Mouse (Mus musculus) heart, adult 9 months (tissue): ENCODE results near the gene Pfn3.

Source experiments
- DNase-seq, 2 experiments: peaks; one replicate each; pipeline ENCODE4 v3.0.0; 2022; ENCODE audit warnings: low spot score in 2 of 2

Pfn3 gene

DNA sequence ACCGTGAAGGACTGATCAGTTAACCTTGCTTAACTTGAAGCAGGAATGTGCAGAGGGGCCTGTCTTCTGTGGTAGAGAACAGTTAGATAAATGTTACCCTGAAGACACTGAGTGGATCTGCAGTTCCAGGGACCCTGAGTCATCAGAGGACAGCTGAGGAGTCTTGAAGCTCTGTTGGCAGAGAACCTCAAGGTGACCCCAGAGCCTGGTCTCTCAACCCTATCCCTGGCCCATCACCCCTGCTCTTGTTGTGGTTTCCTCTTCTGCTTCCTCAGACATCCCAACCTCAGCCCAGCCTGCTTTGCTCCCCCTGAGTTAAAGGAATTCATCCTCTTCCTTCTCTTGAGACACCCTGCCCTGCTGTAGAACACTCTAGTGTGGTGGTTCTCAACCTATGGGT is 16.9 kb downstream of the Pfn3 start, which contains the start of gene Slc34a1:
Gene Slc34a1, plus strand, starts transcription at position 100 of the 400 bp plus-strand sequence.
- no peak for DNase-seq

DNA sequence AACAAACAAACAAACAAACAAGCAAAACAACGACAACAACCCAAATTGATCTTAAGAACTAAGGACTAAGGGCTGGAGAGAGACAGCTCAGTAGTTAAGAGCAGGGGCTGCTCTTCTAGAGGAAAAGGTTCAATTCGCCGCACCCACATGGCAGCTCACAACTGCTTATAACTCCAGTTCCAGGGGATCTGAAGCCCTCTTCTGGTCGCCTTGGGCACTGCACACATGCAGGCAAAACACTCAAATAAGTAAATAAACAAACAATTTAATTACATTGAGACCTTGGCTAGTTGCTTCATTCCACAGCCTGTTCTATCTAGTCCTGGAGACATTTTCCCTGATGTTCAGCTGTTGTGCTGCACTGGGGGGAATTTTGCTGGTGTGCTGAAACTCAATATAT is 22.1 kb downstream of the Pfn3 start:
- no peak for DNase-seq

DNA sequence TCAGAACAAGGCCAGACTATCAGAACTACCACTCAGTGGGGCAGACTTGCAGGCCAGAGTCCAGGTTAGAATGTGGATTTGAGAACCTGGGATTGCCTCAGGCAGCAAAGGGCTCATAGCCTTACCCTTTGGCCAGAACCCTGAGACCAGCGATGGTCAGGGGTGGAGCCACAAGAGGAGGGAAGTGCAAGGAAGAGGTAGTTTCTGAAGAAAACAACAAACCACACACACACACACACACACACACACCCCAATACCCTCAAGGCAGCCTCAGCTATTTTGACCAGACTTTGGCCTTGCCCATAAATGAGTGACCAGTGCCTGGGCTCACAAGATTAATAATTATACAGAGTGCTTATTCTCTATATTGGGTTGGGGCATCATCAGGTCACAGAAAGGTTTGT is 23.4 kb downstream of the Pfn3 start:
- DNase-seq: no peak

DNA sequence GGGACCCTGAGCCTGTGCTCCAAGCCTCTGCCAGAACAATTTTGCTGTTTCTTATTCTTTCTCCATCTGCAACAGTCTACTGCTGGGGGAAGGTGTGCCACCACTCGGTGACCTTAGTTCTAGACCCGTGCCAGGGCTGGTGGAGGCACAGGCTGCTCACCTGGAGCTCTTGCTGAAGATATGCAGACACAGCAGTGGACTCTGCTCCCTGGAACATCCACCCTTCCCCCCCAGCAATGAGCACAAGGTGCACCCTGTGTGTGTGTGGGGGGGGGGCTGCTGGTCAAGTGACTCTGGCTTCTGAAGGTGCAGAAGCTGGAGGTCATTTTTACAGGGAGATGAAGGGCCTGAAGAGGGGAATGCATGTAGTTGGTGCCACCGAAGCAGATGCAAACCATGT is 24.4 kb downstream of the Pfn3 start:
- no peak for DNase-seq

DNA sequence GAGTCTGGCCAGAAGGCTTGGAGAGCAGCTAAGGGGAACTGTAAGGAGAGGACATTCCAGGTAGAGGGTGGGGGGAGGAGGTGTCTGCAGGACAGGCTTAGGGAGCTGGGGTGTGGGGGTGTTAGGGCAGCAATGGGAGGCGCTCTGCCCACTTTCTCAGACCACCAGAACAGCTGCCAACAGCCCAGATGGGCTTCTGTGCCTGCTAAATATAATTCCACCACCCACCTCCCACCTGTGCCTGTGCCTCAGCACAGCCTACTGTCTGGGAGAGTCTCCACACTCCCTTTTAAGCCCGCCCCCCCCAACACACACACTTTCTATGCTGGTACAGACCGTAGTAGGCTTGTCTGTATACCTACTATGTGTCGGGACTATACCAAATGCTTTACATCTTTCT is 33.2 kb downstream of the Pfn3 start:
- no peak for DNase-seq

DNA sequence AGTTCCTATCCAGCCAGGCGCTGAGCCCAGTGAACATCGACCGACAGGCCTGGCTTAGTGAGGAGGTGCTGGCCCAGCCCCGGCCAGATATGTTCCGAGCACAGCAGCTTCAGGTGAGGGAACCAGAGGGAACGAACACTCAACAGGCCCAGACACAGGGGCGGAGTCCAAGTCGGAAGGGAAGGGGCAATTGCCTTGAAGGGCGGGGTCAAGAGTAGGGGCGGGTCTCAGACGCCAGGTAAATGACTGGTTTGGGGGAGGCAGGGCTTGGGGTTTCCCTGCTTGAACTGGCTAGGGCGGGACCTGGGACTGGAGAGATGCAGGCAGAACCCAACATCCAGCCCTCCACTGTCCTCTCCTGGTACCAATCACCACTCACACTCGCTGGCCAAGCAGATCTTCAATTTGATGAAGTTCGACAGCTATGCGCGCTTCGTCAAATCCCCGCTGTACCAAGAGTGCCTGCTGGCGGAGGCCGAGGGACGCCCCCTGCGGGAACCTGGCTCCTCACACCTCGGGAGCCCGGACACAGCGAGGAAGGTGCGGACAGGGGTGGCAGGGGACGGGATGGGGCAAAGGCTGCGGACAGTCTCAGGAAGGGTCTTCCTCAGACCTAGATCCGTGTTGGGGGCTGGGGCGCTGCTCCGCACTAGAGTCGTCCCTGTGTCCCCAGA is 36.0 kb downstream of the Pfn3 start:
- DNase-seq: no peak

DNA sequence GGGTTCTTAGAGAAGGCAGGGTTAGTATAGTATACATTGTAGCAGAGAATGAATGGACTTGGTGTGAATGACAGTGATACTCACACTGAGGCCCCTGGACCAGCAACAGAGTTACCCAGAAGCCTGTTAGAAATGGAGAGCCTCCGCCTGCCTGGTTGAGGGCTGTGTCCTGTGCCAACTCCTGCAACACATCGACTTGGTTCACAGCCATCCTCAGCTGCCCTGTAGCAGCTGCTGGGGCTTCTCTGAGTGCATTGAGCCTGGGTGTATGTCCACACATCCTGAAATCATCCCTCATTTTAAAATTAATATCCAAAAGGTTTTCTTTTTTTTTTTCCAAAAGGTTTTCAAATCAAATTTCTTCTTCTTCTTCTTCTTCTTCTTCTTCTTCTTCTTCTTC is 39.2 kb downstream of the Pfn3 start:
- DNase-seq: no peak

DNA sequence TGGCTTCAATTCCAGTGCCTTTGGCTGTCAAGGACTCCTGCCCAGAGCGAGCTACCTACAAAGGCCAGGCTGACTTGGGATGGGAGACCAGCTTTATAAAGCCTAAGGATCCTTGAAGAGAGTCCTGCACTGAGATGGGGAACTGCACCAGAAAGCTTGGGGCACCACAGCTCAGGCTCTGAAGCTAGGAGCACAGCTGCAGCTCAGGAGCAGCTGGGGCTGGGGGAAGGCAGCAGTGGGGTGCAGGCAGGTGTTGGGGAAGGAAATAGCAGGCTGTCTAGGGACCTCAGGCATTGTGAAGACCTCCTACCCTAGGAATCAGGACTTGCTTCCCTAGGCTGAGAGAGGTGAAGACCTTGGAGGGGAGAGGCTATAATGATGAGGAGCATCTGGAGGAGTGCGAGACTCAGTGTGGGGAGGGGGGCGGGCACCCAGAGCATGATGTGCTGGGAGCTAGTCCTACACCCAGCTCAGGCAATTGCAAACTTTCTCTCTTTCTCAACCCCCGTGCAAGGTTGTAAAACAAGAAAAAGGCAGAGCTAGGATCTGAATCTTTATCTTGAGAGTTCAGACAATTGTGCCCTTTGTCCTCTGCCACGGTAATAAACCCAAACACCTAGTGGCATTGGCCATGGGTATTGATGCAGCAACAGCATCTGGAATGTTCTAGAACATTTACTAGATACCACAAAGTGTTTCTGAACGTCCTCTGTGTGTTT is 40.7 kb downstream of the Pfn3 start:
- no peak for DNase-seq

DNA sequence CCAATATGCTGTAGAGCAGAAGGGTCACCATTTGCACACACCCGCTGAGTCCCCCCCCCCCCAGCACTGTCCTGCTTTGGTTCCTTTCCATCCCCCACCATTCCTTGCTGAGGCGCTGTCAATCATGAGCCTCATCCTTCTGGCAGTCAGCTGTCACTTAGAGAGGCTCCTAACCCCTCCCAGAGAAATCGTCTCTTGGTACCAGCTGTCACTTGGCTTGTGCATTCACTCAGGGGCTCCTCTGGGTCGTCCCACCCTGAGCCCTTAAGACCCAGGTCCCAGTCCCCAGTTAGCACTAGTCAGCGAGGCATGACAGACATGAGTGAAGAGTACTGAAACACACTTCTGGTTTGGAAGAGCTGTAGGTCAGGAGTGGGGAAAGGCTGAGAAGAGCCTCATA is 43.3 kb downstream of the Pfn3 start:
- DNase-seq: no peak

DNA sequence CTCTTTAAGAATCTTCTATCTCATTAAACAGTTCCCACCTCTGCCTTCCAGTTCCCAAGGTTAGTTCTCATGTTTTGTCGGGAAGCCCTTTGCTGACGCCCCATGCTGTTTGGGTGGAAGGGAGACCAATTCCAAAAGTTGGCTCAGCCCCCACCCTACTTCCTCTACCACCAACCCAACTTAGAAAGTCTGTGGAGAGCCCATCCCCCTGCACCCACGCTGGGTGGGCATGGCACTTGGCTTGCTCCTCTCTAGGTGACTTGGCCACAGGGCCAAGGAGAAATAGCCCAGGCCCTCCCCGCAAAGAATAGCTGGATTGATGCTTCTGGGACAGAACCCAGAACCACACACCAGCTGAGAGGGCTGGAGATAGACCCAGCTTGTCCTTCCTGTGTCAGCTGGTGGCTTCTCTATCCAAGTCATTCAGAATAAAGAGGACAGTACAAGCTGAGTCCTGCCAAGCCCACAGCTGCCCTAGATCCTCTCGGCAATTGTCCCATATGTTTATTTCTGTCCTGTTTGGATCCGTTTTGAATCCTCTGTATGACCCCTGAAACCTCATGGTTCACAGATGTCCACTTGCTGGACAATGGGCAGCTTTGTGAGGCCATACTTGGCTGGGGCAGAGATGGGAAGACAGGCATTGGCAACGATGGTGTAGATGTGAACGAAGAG is 43.9 kb downstream of the Pfn3 start:
- peak; percentile 14 to 46 for DNase-seq

DNA sequence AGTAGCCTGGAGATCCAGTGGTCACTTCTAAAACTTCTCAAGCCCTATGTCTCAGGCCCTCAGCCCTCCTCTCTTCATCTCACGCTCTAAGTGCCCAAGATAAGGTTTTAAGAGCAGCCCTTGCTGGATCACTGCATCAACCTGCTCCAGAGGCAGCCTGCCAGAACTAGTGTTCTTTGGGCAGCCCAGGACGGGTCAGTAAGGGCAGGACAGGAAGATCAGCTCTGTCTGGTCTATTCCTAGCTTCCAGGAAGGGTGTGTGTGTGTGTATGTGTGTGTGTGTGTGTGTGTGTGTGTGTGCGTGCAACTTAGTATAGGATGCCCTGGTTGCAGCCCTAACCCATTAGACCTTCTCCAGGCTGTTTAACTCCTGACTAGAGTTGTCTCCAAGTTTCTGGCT is 44.8 kb downstream of the Pfn3 start:
- DNase-seq: peak; percentile 22 to 32

DNA sequence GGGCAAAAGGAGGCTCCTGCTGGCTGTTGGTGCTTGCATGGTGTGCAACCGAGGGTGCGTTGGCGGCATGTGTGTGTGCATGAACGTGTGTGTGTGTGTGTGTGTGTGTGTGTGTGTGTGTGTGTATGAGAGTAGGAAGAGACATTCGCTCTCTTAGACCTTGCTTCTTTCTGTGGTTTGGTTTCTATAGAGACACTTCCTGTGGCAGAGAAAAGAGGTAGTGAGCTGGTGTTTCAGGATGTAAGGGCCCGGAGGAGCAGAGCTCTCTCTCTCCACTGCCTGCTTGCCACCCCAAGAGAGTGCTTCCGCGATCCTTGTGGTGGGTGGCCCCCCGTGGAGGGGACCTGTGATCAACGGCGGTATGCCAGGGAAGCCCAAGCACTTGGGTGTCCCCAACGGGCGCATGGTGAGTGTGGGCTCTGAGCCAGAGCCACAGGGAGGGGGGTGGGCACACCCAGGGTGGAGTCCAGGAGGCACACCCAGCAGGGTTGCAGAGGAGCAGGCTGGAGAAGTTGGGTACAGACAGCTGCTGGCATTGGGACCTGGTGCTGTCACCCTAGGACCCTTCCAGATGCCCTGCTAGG is 45.4 kb downstream of the Pfn3 start, which contains the start of gene Rgs14:
Gene Rgs14, plus strand, starts transcription at position 202 of the 584 bp plus-strand sequence.
- peak; percentile 7 to 59 for DNase-seq

DNA sequence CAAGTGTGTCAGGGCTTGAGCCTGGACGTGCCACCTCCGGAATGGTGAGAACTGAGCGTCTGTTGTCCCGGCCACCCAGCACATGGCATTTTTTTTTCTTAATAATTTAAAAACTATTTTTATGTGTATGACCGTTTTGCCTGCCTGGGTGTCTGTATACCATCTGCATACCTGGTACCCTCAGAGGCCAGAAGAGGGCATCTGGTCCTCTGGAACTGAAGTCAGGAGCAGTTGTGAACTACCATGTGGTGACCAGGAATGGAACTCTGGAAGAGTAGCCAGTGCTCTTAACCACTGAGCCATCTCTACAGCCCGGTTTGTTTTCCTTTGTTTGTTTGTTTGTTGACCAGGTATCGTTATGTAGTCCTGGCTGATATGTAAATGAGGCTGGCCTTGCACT is 46.6 kb downstream of the Pfn3 start:
- DNase-seq: no peak
